Mouse (Mus musculus) cerebellum, adult 9-11 months (tissue): Measurements from ENCODE around the gene Nek5.

Experiments
- DNase-seq: peaks from one replicate; pipeline ENCODE4 v3.0.0; 2022

Gene Nek5

GRCm38 (mm10) chr8:22079313-22080007 lies 45.4 kb downstream of the Nek5 start:
- DNase-seq, result no peak

GRCm38 (mm10) chr8:22061126-22061525 lies 63.7 kb downstream of the Nek5 start:
- DNase-seq, result peak; percentile 28

- peak; percentile 99 for DNase-seq
These were observed 64.4 kb downstream of the Nek5 start, which contains the start of gene Alg11 for GRCm38 (mm10) chr8:22060446-22060889. Gene Alg11 (plus strand): TSS chr8:22060721.

- DNase-seq, result no peak
These were observed 64.9 kb downstream of the Nek5 start, which contains the start of gene Atp7b for GRCm38 (mm10) chr8:22059821-22060445. Gene Atp7b (minus strand): TSS chr8:22060305.

- DNase-seq, result no peak
These were observed 65.6 kb downstream of the Nek5 start for GRCm38 (mm10) chr8:22059153-22059738.

- DNase-seq, result no peak
These were observed 66.5 kb downstream of the Nek5 start for GRCm38 (mm10) chr8:22058368-22058767.

GRCm38 (mm10) chr8:22056850-22057249 lies 68.0 kb downstream of the Nek5 start:
- no peak for DNase-seq

- DNase-seq, result no peak
These were observed 69.4 kb downstream of the Nek5 start for GRCm38 (mm10) chr8:22055492-22055877.

GRCm38 (mm10) chr8:22054674-22055491 lies 70.0 kb downstream of the Nek5 start:
- no peak for DNase-seq

GRCm38 (mm10) chr8:22047699-22048464 lies 77.0 kb downstream of the Nek5 start:
- peak; percentile 35 for DNase-seq

GRCm38 (mm10) chr8:22043706-22044105 lies 81.1 kb downstream of the Nek5 start:
- no peak for DNase-seq

GRCm38 (mm10) chr8:22042515-22042914 lies 82.3 kb downstream of the Nek5 start:
- no peak for DNase-seq

- DNase-seq, result no peak
These were observed 84.7 kb downstream of the Nek5 start for GRCm38 (mm10) chr8:22040153-22040509.

- DNase-seq, result no peak
These were observed 85.2 kb downstream of the Nek5 start for GRCm38 (mm10) chr8:22039468-22040152.

GRCm38 (mm10) chr8:22037022-22037421 lies 87.8 kb downstream of the Nek5 start:
- DNase-seq, result no peak

- peak; percentile 35 for DNase-seq
These were observed 88.7 kb downstream of the Nek5 start for GRCm38 (mm10) chr8:22036137-22036536.

- no peak for DNase-seq
These were observed 93.9 kb downstream of the Nek5 start for GRCm38 (mm10) chr8:22030990-22031389.

GRCm38 (mm10) chr8:22028973-22029372 lies 95.9 kb downstream of the Nek5 start:
- DNase-seq, result no peak

- DNase-seq, result no peak
These were observed 99.6 kb downstream of the Nek5 start for GRCm38 (mm10) chr8:22025241-22025640.
